Comparison of ENCODE assay signal across 13 mouse cellular contexts in the genomic region with DNA sequence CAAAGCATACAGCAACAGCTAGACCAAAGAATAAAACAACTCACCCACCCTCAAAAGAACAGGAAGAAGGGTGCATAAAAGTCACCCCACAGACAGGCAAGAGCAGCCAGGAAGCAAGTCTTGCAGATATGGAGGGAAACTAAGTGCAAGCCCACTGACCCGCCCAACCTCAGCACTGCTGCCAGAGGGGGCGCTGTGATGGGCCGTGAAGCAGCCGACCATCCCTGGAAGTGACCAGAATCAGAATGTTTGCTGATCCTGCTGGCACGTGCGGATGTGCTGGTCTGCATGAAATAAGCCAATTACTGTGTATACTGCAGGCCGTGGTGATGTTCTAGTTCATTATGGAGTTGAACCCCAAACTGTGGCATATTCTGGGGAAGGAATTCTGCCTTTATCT. TPM values are rescaled to one million over a fixed set of nuclear protein-coding genes. Genes with fewer than 3 reads are reported as not detected.
DNase-seq lines count a peak whose midpoint lies in the region; ATAC-seq and TF ChIP-seq lines count a peak whose summit lies in the region.
"Had no signal": no experiment of that assay in that cellular context is flagged by ENCODE, and none has a peak within 500 bp of the region (broad histone marks: within the 10 kb centered on the region; RNA-seq: fewer than 3 reads in every experiment).

No protein-coding gene starts in this region.

- ATAC-seq in hindbrain, embryonic 12.5 days (ENCODE audit: low FRiP score): no peak

- no peaks in the 10 kb centered on the region for H3K27me3 ChIP-seq in hindbrain, embryonic 10.5 days (ENCODE audit: insufficient read depth, poor library complexity, severe bottlenecking)
- no peaks in the 10 kb centered on the region for H3K27me3 ChIP-seq in hindbrain, embryonic 12.5 days
- H3K27me3 ChIP-seq: limb, embryonic 13.5 days had no signal

- H3K4me3 ChIP-seq in hindbrain, embryonic 10.5 days: no peak overlapping the region
- no peak overlapping the region for H3K4me3 ChIP-seq in hindbrain, embryonic 12.5 days
- no peak overlapping the region for H3K4me3 ChIP-seq in lung, adult 2 months (replicated peaks; ENCODE audit: extremely low read depth, low read depth, low read length)
- H3K4me3 ChIP-seq in left cerebral cortex, adult 2 months: no peak overlapping the region
- H3K4me3 ChIP-seq: limb, embryonic 13.5 days; myocyte had no signal

- intact Hi-C loops in left cerebral cortex, adult 2 months (cut with DNase I): no loop called here

- H3K4me2 ChIP-seq in hindbrain, embryonic 12.5 days (replicated peaks): no peak overlapping the region
- H3K4me2 ChIP-seq: limb, embryonic 13.5 days had no signal

- peaks cover 11% of the 10 kb centered on the region for H3K36me3 ChIP-seq in hindbrain, embryonic 10.5 days
- no peaks in the 10 kb centered on the region for H3K36me3 ChIP-seq in hindbrain, embryonic 12.5 days
- H3K36me3 ChIP-seq: limb, embryonic 13.5 days had no signal

- peaks cover 6% of the 10 kb centered on the region; the same call in 1 of the 2 replicates for H3K4me1 ChIP-seq in hindbrain, embryonic 10.5 days (replicated peaks)
- peaks cover 5% of the 10 kb centered on the region; the same call in 1 of the 2 replicates for H3K4me1 ChIP-seq in hindbrain, embryonic 12.5 days
- H3K4me1 ChIP-seq in lung, adult 2 months (ENCODE audit: control insufficient read depth, insufficient read depth, low read length): no peaks in the 10 kb centered on the region

- H3K9me3 ChIP-seq in hindbrain, embryonic 10.5 days: no peaks in the 10 kb centered on the region
- H3K9me3 ChIP-seq in hindbrain, embryonic 12.5 days (replicated peaks): no peaks in the 10 kb centered on the region
- H3K9me3 ChIP-seq: limb, embryonic 13.5 days had no signal

- peak; percentile 10 for DNase-seq in hindbrain, embryonic 10.5 days (ENCODE audit: low spot score)
- peak; percentile 2 for DNase-seq in lung, postnatal 14 days
- no peak for DNase-seq in lung, adult 2 months
- peak; percentile 14 for DNase-seq in induced T-regulatory cell, adult 2 months (ENCODE audit: low read depth)
- DNase-seq in spleen, adult 18-20 months: no peak
- no peak for DNase-seq in left cerebral cortex, adult 2 months (ENCODE audit: extremely low spot score in 1 of 2, low spot score in 2 of 2)
- DNase-seq: heart, adult 18-20 months; heart, postnatal 36 days; kidney, adult 18-20 months; layer of hippocampus, adult 9-11 months had no signal

- no peak overlapping the region for H3K9ac ChIP-seq in hindbrain, embryonic 12.5 days
- H3K9ac ChIP-seq: limb, embryonic 13.5 days had no signal

- 68% methylated on average over 7 of the region's 7 CpGs for WGBS in hindbrain, embryonic 10.5 days
- 57% methylated on average over 7 of the region's 7 CpGs for WGBS in hindbrain, embryonic 12.5 days
- WGBS in lung, adult 2 months: 65% methylated on average over 7 of the region's 7 CpGs

- no peak for TF ChIP-seq CTCF in lung, adult 2 months (IDR thresholded peaks at IDR 0.05; ENCODE audit: insufficient read depth, low read length)
- no peak; the same call in 1 of the 2 replicates for TF ChIP-seq CTCF in left cerebral cortex, adult 2 months (IDR thresholded peaks at IDR 0.05)

- no peak overlapping the region for H3K27ac ChIP-seq in hindbrain, embryonic 10.5 days
- no peak overlapping the region for H3K27ac ChIP-seq in hindbrain, embryonic 12.5 days
- H3K27ac ChIP-seq in left cerebral cortex, adult 2 months: no peak overlapping the region
- H3K27ac ChIP-seq: limb, embryonic 13.5 days had no signal

- TF ChIP-seq POLR2A in lung, adult 2 months (IDR thresholded peaks at IDR 0.05; ENCODE audit: borderline replicate concordance, extremely low read depth, low read depth, low read length): no peak

RNA-seq across cellular contexts. Expression of a gene that starts 26.6 kb away (rescaled TPM):
- polyA plus RNA-seq in hindbrain, embryonic 10.5 days (2016; fragmentation: Nextera tagmentation; extraction: Ambion mirVana): 25.3 and 30.3 TPM in 2 replicates
- 18.4 and 20.3 TPM in 2 replicates for polyA plus RNA-seq in hindbrain, embryonic 12.5 days (2016; fragmentation: Nextera tagmentation; extraction: Ambion mirVana)
- polyA plus RNA-seq in lung, adult 2 months (2012; rRNA removed): 0.20 and 0.41 TPM in 2 replicates
- under 1 TPM in 1 of 2 experiments, not detected in 1; 0.23 TPM for total RNA-seq in left cerebral cortex, adult 2 months (2021)

Comparison
In these comparisons a context has a peak if more than half of its experiments do, and no peak if none do; other contexts are left out.
1. DNase-seq: peak in hindbrain, embryonic 10.5 days (single experiment), lung, postnatal 14 days (single experiment) and induced T-regulatory cell, adult 2 months (single experiment); none in lung, adult 2 months (single experiment), spleen, adult 18-20 months (0 of 2) and left cerebral cortex, adult 2 months (0 of 2).
2. RNA of a gene that starts 26.6 kb away (polyA plus RNA-seq): 25.3 to 30.3 TPM in hindbrain, embryonic 10.5 days and 18.4 to 20.3 TPM in hindbrain, embryonic 12.5 days; 0.20 to 0.41 TPM in lung, adult 2 months; every median in the first group is over 10 times any median in the second.